Mouse (Mus musculus): ENCODE measurements around the gene Sema4g. TPM values are rescaled to one million over a fixed set of nuclear protein-coding genes. Genes with fewer than 3 reads are reported as not detected.

Gene Sema4g
- polyA plus RNA-seq, 1 experiment from 2014 or later, result 3.2 TPM

GRCm38 (mm10) chr19:45014335-45014971 lies 25.6 kb downstream of the Sema4g start, which contains the start of gene Lzts2:
TSS of gene Lzts2 (plus strand) at chr19:45014414.
- Histone ChIP-seq H3K4me2 (ENCODE audit: low read length) (peak within 1 kb of the TSS; percentile 97), H3K27me3 (ENCODE audit: insufficient read depth, low read length) (no peaks in the 10 kb centered on the region), H3K27ac (peak within 1 kb of the TSS; percentile 99), H3K36me3 (ENCODE audit: insufficient read depth, low read length) (0 out of 2 replicates have a peak, but pooled peaks cover 11% of the 10 kb centered on the region), H3K9me3 (replicated peaks; ENCODE audit: low read length) (no peaks in the 10 kb centered on the region), H3K9ac (ENCODE audit: low read depth, low read length) (peak within 1 kb of the TSS; percentile 76), H3K4me1 (replicated peaks; ENCODE audit: insufficient read depth, low read length) (peaks cover 36% of the 10 kb centered on the region), H3K4me3 (replicated peaks; ENCODE audit: low read depth, low read length) (peak within 1 kb of the TSS; percentile 73)
- ATAC-seq (replicated peaks; ENCODE audit: low FRiP score, low read depth) (peak; percentile 17), DNase-seq (ENCODE audit: low spot score) (peak; percentile 63)
- TF ChIP-seq CTCF (IDR thresholded peaks at IDR 0.05; ENCODE audit: low read depth), result 0 out of 2 replicates have a peak, but pooled peaks have one; percentile 2
- WGBS, result 6% methylated on average over 10 of the region's 10 CpGs

GRCm38 (mm10) chr19:45014981-45015402 lies 26.1 kb downstream of the Sema4g start:
- Histone ChIP-seq H3K9ac (ENCODE audit: low read depth, low read length) (peak overlapping the region; percentile 76), H3K27me3 (ENCODE audit: insufficient read depth, low read length) (no peaks in the 10 kb centered on the region), H3K27ac (peak overlapping the region; percentile 99), H3K4me1 (replicated peaks; ENCODE audit: insufficient read depth, low read length) (peaks cover 39% of the 10 kb centered on the region), H3K4me2 (ENCODE audit: low read length) (peak overlapping the region; percentile 97), H3K36me3 (ENCODE audit: insufficient read depth, low read length) (0 out of 2 replicates have a peak, but pooled peaks cover 8% of the 10 kb centered on the region), H3K9me3 (replicated peaks; ENCODE audit: low read length) (no peaks in the 10 kb centered on the region), H3K4me3 (replicated peaks; ENCODE audit: low read depth, low read length) (peak overlapping the region; percentile 73)
- under 1% methylated on average over 25 of the region's 25 CpGs for WGBS
- no peak for TF ChIP-seq CTCF (IDR thresholded peaks at IDR 0.05; ENCODE audit: low read depth)
- peak; percentile 25 for ATAC-seq (replicated peaks; ENCODE audit: low FRiP score, low read depth)
- peak; percentile 63 for DNase-seq (ENCODE audit: low spot score)

GRCm38 (mm10) chr19:45015518-45016281 lies 26.8 kb downstream of the Sema4g start:
- ATAC-seq (replicated peaks; ENCODE audit: low FRiP score, low read depth), result no peak
- TF ChIP-seq CTCF (IDR thresholded peaks at IDR 0.05; ENCODE audit: low read depth), result no peak
- Histone ChIP-seq H3K9me3 (replicated peaks; ENCODE audit: low read length) (no peaks in the 10 kb centered on the region), H3K9ac (ENCODE audit: low read depth, low read length) (peak overlapping the region; percentile 76), H3K27ac (peak overlapping the region; percentile 99), H3K4me3 (replicated peaks; ENCODE audit: low read depth, low read length) (peak overlapping the region; percentile 73), H3K4me2 (ENCODE audit: low read length) (peak overlapping the region; percentile 97), H3K27me3 (ENCODE audit: insufficient read depth, low read length) (no peaks in the 10 kb centered on the region), H3K36me3 (ENCODE audit: insufficient read depth, low read length) (0 out of 2 replicates have a peak, but pooled peaks cover 1% of the 10 kb centered on the region), H3K4me1 (replicated peaks; ENCODE audit: insufficient read depth, low read length) (peaks cover 42% of the 10 kb centered on the region)
- WGBS, result under 1% methylated on average over 34 of the region's 34 CpGs
- DNase-seq (ENCODE audit: low spot score), result peak; percentile 48

- peaks cover 5% of the 10 kb centered on the region for H3K36me3 ChIP-seq (ENCODE audit: insufficient read depth, low read length)
- ATAC-seq (replicated peaks; ENCODE audit: low FRiP score, low read depth), result peak; percentile 31
These were observed 27.7 kb downstream of the Sema4g start for GRCm38 (mm10) chr19:45016341-45017215.

GRCm38 (mm10) chr19:45017216-45017771 lies 28.4 kb downstream of the Sema4g start:
- H3K4me3 ChIP-seq (replicated peaks; ENCODE audit: low read depth, low read length), result peak overlapping the region; percentile 73
- H3K27me3 ChIP-seq (ENCODE audit: insufficient read depth, low read length), result no peaks in the 10 kb centered on the region
- peak; percentile 92 for DNase-seq (ENCODE audit: low spot score)
- no peaks in the 10 kb centered on the region for H3K9me3 ChIP-seq (replicated peaks; ENCODE audit: low read length)
- peak; percentile 56 for TF ChIP-seq CTCF (IDR thresholded peaks at IDR 0.05; ENCODE audit: low read depth)
- H3K4me1 ChIP-seq (replicated peaks; ENCODE audit: insufficient read depth, low read length), result peaks cover 50% of the 10 kb centered on the region
- H3K27ac ChIP-seq, result peak overlapping the region; percentile 99
- under 1% methylated on average over 18 of the region's 27 CpGs for WGBS
- peaks cover 10% of the 10 kb centered on the region for H3K36me3 ChIP-seq (ENCODE audit: insufficient read depth, low read length)
- ATAC-seq (replicated peaks; ENCODE audit: low FRiP score, low read depth), result peak; percentile 52
- H3K4me2 ChIP-seq (ENCODE audit: low read length), result peak overlapping the region; percentile 97
- peak overlapping the region; percentile 86 for H3K9ac ChIP-seq (ENCODE audit: low read depth, low read length)

More at GRCm38 (mm10) chr19:45016341-45017215, 27.7 kb downstream of the Sema4g start:
- Histone ChIP-seq H3K4me3 (replicated peaks; ENCODE audit: low read depth, low read length) (peak overlapping the region; percentile 73), H3K9ac (ENCODE audit: low read depth, low read length) (peak overlapping the region; percentile 86), H3K27me3 (ENCODE audit: insufficient read depth, low read length) (no peaks in the 10 kb centered on the region), H3K4me1 (replicated peaks; ENCODE audit: insufficient read depth, low read length) (peaks cover 50% of the 10 kb centered on the region), H3K9me3 (replicated peaks; ENCODE audit: low read length) (no peaks in the 10 kb centered on the region), H3K27ac (peak overlapping the region; percentile 99), H3K4me2 (ENCODE audit: low read length) (peak overlapping the region; percentile 97)
- TF ChIP-seq CTCF (IDR thresholded peaks at IDR 0.05; ENCODE audit: low read depth), result no peak
- WGBS, result 0% methylated on average over 17 of the region's 18 CpGs
- peak; percentile 92 for DNase-seq (ENCODE audit: low spot score)
